Comparison of ENCODE assay signal across 10 mouse cellular contexts in the genomic region with DNA sequence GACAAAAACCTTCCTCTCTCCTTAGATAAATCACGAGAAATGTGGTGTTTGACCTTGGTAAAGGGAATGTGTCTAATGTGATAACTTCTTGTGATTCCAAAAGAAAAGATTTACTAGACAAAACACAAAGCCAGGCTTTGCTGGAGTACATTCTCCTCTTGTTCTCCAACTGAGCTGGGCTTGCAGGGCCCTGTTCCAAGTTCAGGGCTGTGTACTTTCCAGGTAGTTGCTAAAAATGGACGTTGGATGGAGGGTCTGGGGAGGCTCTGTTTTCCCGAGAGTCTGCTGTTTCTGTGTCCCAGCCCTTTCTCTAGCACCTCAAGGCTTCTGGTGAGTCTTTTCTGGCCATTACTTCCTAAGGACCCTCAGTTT. TPM values are rescaled to one million over a fixed set of nuclear protein-coding genes. Genes with fewer than 3 reads are reported as not detected.
DNase-seq lines count a peak whose midpoint lies in the region; ATAC-seq and TF ChIP-seq lines count a peak whose summit lies in the region.
"Had no signal": no experiment of that assay in that cellular context is flagged by ENCODE, and none has a peak within 500 bp of the region (broad histone marks: within the 10 kb centered on the region; RNA-seq: fewer than 3 reads in every experiment).

No protein-coding gene starts in this region.

- no peak for ATAC-seq in forebrain, embryonic 11.5 days (replicated peaks; ENCODE audit: low FRiP score)
- no peak for ATAC-seq in lung, embryonic 14.5 days (ENCODE audit: insufficient read depth)

- peak overlapping the region; percentile 98; the same call in 1 of the 2 replicates for H3K4me3 ChIP-seq in forebrain, embryonic 10.5 days
- no peak overlapping the region for H3K4me3 ChIP-seq in forebrain, embryonic 11.5 days (ENCODE audit: low read depth, low read length)
- H3K4me3 ChIP-seq in lung, embryonic 14.5 days (ENCODE audit: low read depth, low read length) = peak overlapping the region; percentile 91
- H3K4me3 ChIP-seq in myocyte = peak overlapping the region; percentile 83

- H3K79me2 ChIP-seq in myocyte (ENCODE audit: control insufficient read depth, insufficient read depth) = peaks cover 43% of the 10 kb centered on the region

- H3K9me3 ChIP-seq in forebrain, embryonic 10.5 days = no peaks in the 10 kb centered on the region
- H3K9me3 ChIP-seq in forebrain, embryonic 11.5 days (ENCODE audit: control insufficient read depth, low read length) = no peaks in the 10 kb centered on the region
- H3K9me3 ChIP-seq in lung, embryonic 14.5 days (ENCODE audit: low read depth, low read length) = no peaks in the 10 kb centered on the region

- no peaks in the 10 kb centered on the region for H3K36me3 ChIP-seq in forebrain, embryonic 10.5 days (replicated peaks)
- no peaks in the 10 kb centered on the region for H3K36me3 ChIP-seq in forebrain, embryonic 11.5 days (ENCODE audit: control insufficient read depth, insufficient read depth, low read length)
- H3K36me3 ChIP-seq in lung, embryonic 14.5 days (ENCODE audit: insufficient read depth) = no peaks in the 10 kb centered on the region
- no peaks in the 10 kb centered on the region for H3K36me3 ChIP-seq in myocyte (ENCODE audit: control insufficient read depth, insufficient read depth)

- no peak for DNase-seq in forebrain, embryonic 10.5 days (ENCODE audit: extremely low spot score, low spot score)
- DNase-seq in forebrain, embryonic 11.5 days (ENCODE audit: low spot score) = no peak
- DNase-seq in lung, embryonic 14.5 days = no peak
- DNase-seq in lung, adult 18-20 months = no peak
- DNase-seq in heart, postnatal 14 days = peak; percentile 24 to 38
- DNase-seq in MN1 (ENCODE audit: low spot score) = no peak
- DNase-seq in thymus, postnatal 4 days = no peak

- H3K27ac ChIP-seq in forebrain, embryonic 10.5 days = no peak overlapping the region
- H3K27ac ChIP-seq in forebrain, embryonic 11.5 days (ENCODE audit: low read depth, low read length) = no peak overlapping the region
- peak overlapping the region; percentile 55; the same call in 1 of the 2 replicates for H3K27ac ChIP-seq in lung, embryonic 14.5 days (ENCODE audit: low read depth)

- H3K4me2 ChIP-seq in forebrain, embryonic 11.5 days (ENCODE audit: low read depth, low read length, severe bottlenecking) = no peak overlapping the region
- H3K4me2 ChIP-seq in lung, embryonic 14.5 days = peak overlapping the region; percentile 100
- H3K4me2 ChIP-seq in myocyte (ENCODE audit: low read depth) = peak overlapping the region; percentile 100

- H3K27me3 ChIP-seq in forebrain, embryonic 10.5 days (ENCODE audit: poor library complexity, severe bottlenecking) = no peaks in the 10 kb centered on the region
- H3K27me3 ChIP-seq in forebrain, embryonic 11.5 days (ENCODE audit: control insufficient read depth, insufficient read depth, low read length) = no peaks in the 10 kb centered on the region
- H3K27me3 ChIP-seq in lung, embryonic 14.5 days (ENCODE audit: insufficient read depth, low read length) = no peaks in the 10 kb centered on the region
- H3K27me3 ChIP-seq in myocyte (ENCODE audit: control insufficient read depth, insufficient read depth, insufficient read length) = no peaks in the 10 kb centered on the region

- WGBS in forebrain, embryonic 10.5 days = 73% methylated on average over 3 of the region's 3 CpGs
- 77% methylated on average over 3 of the region's 3 CpGs for WGBS in forebrain, embryonic 11.5 days
- WGBS in lung, embryonic 14.5 days = 23% methylated on average over 3 of the region's 3 CpGs

- peak overlapping the region; percentile 70 for H3ac ChIP-seq in myocyte (ENCODE audit: control insufficient read depth, insufficient read length)

- no peak for TF ChIP-seq POLR2A in myocyte (IDR thresholded peaks at IDR 0.05; ENCODE audit: insufficient read length, low read depth)

- H3K4me1 ChIP-seq in forebrain, embryonic 10.5 days = peaks cover 71% of the 10 kb centered on the region
- H3K4me1 ChIP-seq in forebrain, embryonic 11.5 days (replicated peaks; ENCODE audit: control insufficient read depth, insufficient read depth, low read length) = peaks cover 19% of the 10 kb centered on the region
- H3K4me1 ChIP-seq in lung, embryonic 14.5 days (ENCODE audit: insufficient read depth) = peaks cover 40% of the 10 kb centered on the region

- intact Hi-C loops in heart, postnatal 14 days (cut with DNase I) = no loop called here

- no peak for TF ChIP-seq CTCF in lung, embryonic 14.5 days (IDR thresholded peaks at IDR 0.05; ENCODE audit: low read depth)

- H3K9ac ChIP-seq in forebrain, embryonic 11.5 days (ENCODE audit: low read length) = no peak overlapping the region
- H3K9ac ChIP-seq in lung, embryonic 14.5 days = peak overlapping the region; percentile 44; the same call in 1 of the 2 replicates

TF ChIP-seq in myocyte, 11 proteins besides CTCF, POLR2A, EP300 and RAD21:
- TF ChIP-seq MYOG (IDR thresholded peaks at IDR 0.05; ENCODE audit: control insufficient read depth in 1 of 3, insufficient read depth in 1 of 3, insufficient read length in 2 of 3, low read depth in 2 of 3) (no peak), USF1 (IDR thresholded peaks at IDR 0.05; ENCODE audit: low read depth) (no peak), MYOD1 (IDR thresholded peaks at IDR 0.05; ENCODE audit: control insufficient read depth in 1 of 3, insufficient read length in 2 of 3, low read depth in 2 of 3) (no peak), TCF3 (IDR thresholded peaks at IDR 0.05; ENCODE audit: insufficient read length, low read depth) (no peak), TCF12 (IDR thresholded peaks at IDR 0.05; ENCODE audit: insufficient read depth, poor library complexity, severe bottlenecking) (no peak), SRF (IDR thresholded peaks at IDR 0.05; ENCODE audit: control insufficient read depth, insufficient read length, low read depth) (no peak), CEBPB (IDR thresholded peaks at IDR 0.05; ENCODE audit: insufficient read depth, poor library complexity, severe bottlenecking) (no peak), E2F4 (IDR thresholded peaks at IDR 0.05; ENCODE audit: insufficient read depth) (no peak), REST (IDR thresholded peaks at IDR 0.05; ENCODE audit: insufficient read depth, insufficient read length) (no peak), POLR2AphosphoS2 (IDR thresholded peaks at IDR 0.05; ENCODE audit: insufficient read length, low read depth) (no peak), MAX (IDR thresholded peaks at IDR 0.05; ENCODE audit: low read depth) (no peak)

RNA-seq across cellular contexts. Expression of gene Mafk, which starts 1.6 kb away (rescaled TPM):
- 9.8 and 10.1 TPM in 2 replicates for polyA plus RNA-seq in forebrain, embryonic 10.5 days (2016; fragmentation: Nextera tagmentation; extraction: Ambion mirVana)
- 7.5 and 8.3 TPM in 2 replicates for polyA plus RNA-seq in forebrain, embryonic 11.5 days (2014; fragmentation: Nextera tagmentation; extraction: Ambion mirVana)
- polyA plus RNA-seq in lung, embryonic 14.5 days (2014; fragmentation: Nextera tagmentation; extraction: Ambion mirVana) = 8.0 and 10.0 TPM in 2 replicates
- 10 to 100 TPM; 23.4 to 26.9 TPM for total RNA-seq in heart, postnatal 14 days (2021)
- polyA plus RNA-seq in myocyte (2012; fragmentation: generic; extraction: Trizol) = 19.8 TPM

RNA-seq across cellular contexts. Expression of gene Ints1, which starts 17.5 kb away (rescaled TPM):
- polyA plus RNA-seq in forebrain, embryonic 10.5 days (2016; fragmentation: Nextera tagmentation; extraction: Ambion mirVana) = 41.0 and 43.2 TPM in 2 replicates
- 40.5 and 42.0 TPM in 2 replicates for polyA plus RNA-seq in forebrain, embryonic 11.5 days (2014; fragmentation: Nextera tagmentation; extraction: Ambion mirVana)
- polyA plus RNA-seq in lung, embryonic 14.5 days (2014; fragmentation: Nextera tagmentation; extraction: Ambion mirVana) = 37.6 and 39.8 TPM in 2 replicates
- 10 to 100 TPM; 41.8 to 43.8 TPM for total RNA-seq in heart, postnatal 14 days (2021)
- polyA plus RNA-seq in myocyte (2012; fragmentation: generic; extraction: Trizol) = 46.4 TPM

RNA-seq across cellular contexts. Expression of gene Tmem184a, which starts 26.8 kb away (rescaled TPM):
- polyA plus RNA-seq in forebrain, embryonic 10.5 days (2016; fragmentation: Nextera tagmentation; extraction: Ambion mirVana) = 1.4 and 1.8 TPM in 2 replicates
- polyA plus RNA-seq in forebrain, embryonic 11.5 days (2014; fragmentation: Nextera tagmentation; extraction: Ambion mirVana) = 1.1 TPM in 2 replicates
- 8.4 and 10.5 TPM in 2 replicates for polyA plus RNA-seq in lung, embryonic 14.5 days (2014; fragmentation: Nextera tagmentation; extraction: Ambion mirVana)
- under 1 TPM in 1 of 2 experiments, not detected in 1; 0.65 TPM for total RNA-seq in heart, postnatal 14 days (2021)
- 7.2 TPM for polyA plus RNA-seq in myocyte (2012; fragmentation: generic; extraction: Trizol)

RNA-seq across cellular contexts. Expression of gene Gm26938, which starts 33.3 kb away (rescaled TPM):
- polyA plus RNA-seq in forebrain, embryonic 10.5 days (2016; fragmentation: Nextera tagmentation; extraction: Ambion mirVana) = 0.31 TPM in 1 of 2 replicates, not detected in the other
- 0.27 TPM in 1 of 2 replicates, not detected in the other for polyA plus RNA-seq in forebrain, embryonic 11.5 days (2014; fragmentation: Nextera tagmentation; extraction: Ambion mirVana)
- polyA plus RNA-seq in lung, embryonic 14.5 days (2014; fragmentation: Nextera tagmentation; extraction: Ambion mirVana) = not detected in 2 replicates
- total RNA-seq in heart, postnatal 14 days (2021) = not detected
- polyA plus RNA-seq in myocyte (2012; fragmentation: generic; extraction: Trizol) = not detected
- total RNA-seq: adrenal gland, adult 18-20 months; layer of hippocampus, postnatal 14 days had no signal

RNA-seq across cellular contexts. Expression of gene Psmg3, which starts 33.7 kb away (rescaled TPM):
- 99.7 and 103 TPM in 2 replicates for polyA plus RNA-seq in forebrain, embryonic 10.5 days (2016; fragmentation: Nextera tagmentation; extraction: Ambion mirVana)
- 75.4 and 76.3 TPM in 2 replicates for polyA plus RNA-seq in forebrain, embryonic 11.5 days (2014; fragmentation: Nextera tagmentation; extraction: Ambion mirVana)
- 78.8 and 79.3 TPM in 2 replicates for polyA plus RNA-seq in lung, embryonic 14.5 days (2014; fragmentation: Nextera tagmentation; extraction: Ambion mirVana)
- 10 to 100 TPM in 1 of 2 experiments, 1 to 10 TPM in 1; 9.9 to 10.8 TPM for total RNA-seq in heart, postnatal 14 days (2021)
- polyA plus RNA-seq in myocyte (2012; fragmentation: generic; extraction: Trizol) = 57.7 TPM

Comparison
In these comparisons a context has a peak if more than half of its experiments do, and no peak if none do; other contexts are left out.
1. DNase-seq: peak in heart, postnatal 14 days (2 of 2); none in forebrain, embryonic 10.5 days (single experiment), forebrain, embryonic 11.5 days (single experiment), lung, embryonic 14.5 days (single experiment), lung, adult 18-20 months (0 of 2), MN1 (single experiment) and thymus, postnatal 4 days (single experiment).